Mouse (Mus musculus) midbrain, embryonic 16.5 days (tissue): ENCODE measurements around the gene Ubac2. TPM values are rescaled to one million over a fixed set of nuclear protein-coding genes. Genes with fewer than 3 reads are reported as not detected.

Experiments used
- ATAC-seq: fragments of 200-750 bp; cut with Nextera tagmentation; 2 replicates; pipeline ENCODE4 v1.8.0; 2017; ENCODE audit warnings: moderate TSS enrichment
- H3K27ac ChIP-seq: fragments of 300-500 bp; sonication (generic); 2 replicates; pipeline ENCODE4 v1.5.1; 2014; ENCODE audit warnings: mild to moderate bottlenecking, low read length, mixed read lengths
- H3K27me3 ChIP-seq: fragments of 300-500 bp; sonication (generic); 2 replicates; pipeline ENCODE4 v1.6.1; 2014; ENCODE audit warnings: low read depth, low read length, mixed read lengths; ENCODE audit not compliant: control insufficient read depth, insufficient read depth
- H3K36me3 ChIP-seq: fragments of 300-500 bp; sonication (generic); 2 replicates; pipeline ENCODE4 v1.6.1; 2014; ENCODE audit warnings: mild to moderate bottlenecking, low read length, moderate library complexity, mixed read lengths; ENCODE audit not compliant: control insufficient read depth, insufficient read depth
- H3K4me1 ChIP-seq: fragments of 300-500 bp; sonication (generic); 2 replicates; pipeline ENCODE4 v1.6.1; 2014; ENCODE audit warnings: mild to moderate bottlenecking, low read length, mixed read lengths; ENCODE audit not compliant: control insufficient read depth, insufficient read depth
- H3K4me2 ChIP-seq: fragments of 300-500 bp; sonication (generic); 2 replicates; pipeline ENCODE4 v1.6.1; 2014; ENCODE audit warnings: mild to moderate bottlenecking, low read length, mixed read lengths
- H3K4me3 ChIP-seq: fragments of 300-500 bp; sonication (generic); 2 replicates; pipeline ENCODE4 v1.5.1; 2014; ENCODE audit warnings: low read depth, mild to moderate bottlenecking, low read length, moderate library complexity, mixed read lengths
- H3K9ac ChIP-seq: fragments of 300-500 bp; sonication (generic); 2 replicates; pipeline ENCODE4 v1.6.1; 2014; ENCODE audit warnings: low read depth, low read length, mixed read lengths
- H3K9me3 ChIP-seq: fragments of 300-500 bp; sonication (generic); replicated peaks from 2 replicates; pipeline ENCODE4 v1.6.1; 2014; ENCODE audit warnings: mild to moderate bottlenecking, low read length, mixed read lengths; ENCODE audit not compliant: control insufficient read depth, poor library complexity, severe bottlenecking
- WGBS: fragments of 180-500 bp; shearing (Covaris S2); extraction: QIAGEN DNeasy Blood & Tissue Kit; methylation state at CpG from one replicate; pipeline ENCODE4 v1.1.7; 2014; 5-methylcytosine and 5-hydroxymethylcytosine counted together
- polyA plus RNA-seq: library from polyadenylated mRNA; unstranded; fragments of >200 nt; fragmentation: Nextera tagmentation; extraction: Ambion mirVana; gene quantifications from 2 replicates; pipeline ENCODE4 v1.2.1, GENCODE M21; 2015

Gene Ubac2
- polyA plus RNA-seq, 1 experiment from 2014 or later: 48.5 TPM

- 23% methylated on average over 16 of the region's 16 CpGs for WGBS
- H3K4me2 ChIP-seq: peak overlapping the region; percentile 72
- peaks cover 19% of the 10 kb centered on the region for H3K4me1 ChIP-seq
- H3K27me3 ChIP-seq: no peaks in the 10 kb centered on the region
- H3K9me3 ChIP-seq: no peaks in the 10 kb centered on the region
- peak overlapping the region; percentile 85 for H3K9ac ChIP-seq
- peak overlapping the region; percentile 66 for H3K4me3 ChIP-seq
- H3K27ac ChIP-seq: no peak overlapping the region
- H3K36me3 ChIP-seq: no peaks in the 10 kb centered on the region
- no peak for ATAC-seq
Observed at GRCm38 (mm10) chr14:121879266-121879840, 933 bp downstream of the Ubac2 start.

GRCm38 (mm10) chr14:121881211-121881610 is 2.8 kb downstream of the Ubac2 start:
- Histone ChIP-seq H3K9ac (no peak overlapping the region), H3K4me2 (no peak overlapping the region), H3K36me3 (no peaks in the 10 kb centered on the region), H3K9me3 (no peaks in the 10 kb centered on the region), H3K4me1 (peaks cover 19% of the 10 kb centered on the region), H3K4me3 (no peak overlapping the region), H3K27me3 (no peaks in the 10 kb centered on the region), H3K27ac (no peak overlapping the region)
- ATAC-seq: no peak
- 89% methylated on average over 7 of the region's 7 CpGs for WGBS

- H3K9ac ChIP-seq: no peak overlapping the region
- peaks cover 16% of the 10 kb centered on the region for H3K4me1 ChIP-seq
- no peak for ATAC-seq
- H3K27me3 ChIP-seq: no peaks in the 10 kb centered on the region
- no peak overlapping the region for H3K4me2 ChIP-seq
- H3K36me3 ChIP-seq: no peaks in the 10 kb centered on the region
- H3K4me3 ChIP-seq: no peak overlapping the region
- WGBS: 78% methylated on average over 6 of the region's 6 CpGs
- no peak overlapping the region for H3K27ac ChIP-seq
- H3K9me3 ChIP-seq: no peaks in the 10 kb centered on the region
Observed at GRCm38 (mm10) chr14:121884150-121884797, 5.9 kb downstream of the Ubac2 start.

DNA sequence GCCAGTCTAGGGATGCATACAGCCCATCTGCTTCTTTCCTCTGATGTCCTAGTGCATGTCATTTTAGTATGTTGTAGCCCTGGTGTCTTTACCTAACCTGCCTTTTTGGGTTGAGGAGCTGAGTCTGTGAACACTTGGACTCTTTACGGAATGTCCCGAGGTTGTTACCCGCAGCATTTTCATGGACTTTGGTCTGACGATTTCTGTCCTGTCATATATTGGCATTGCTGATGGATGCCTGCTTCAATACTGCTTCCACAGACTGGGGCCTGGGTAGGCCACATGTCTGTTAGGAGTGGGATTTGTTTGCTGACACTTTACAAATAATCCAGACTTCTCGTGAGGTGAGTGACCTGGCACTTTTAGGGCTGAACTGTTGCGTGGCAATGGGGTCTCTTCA is 15.3 kb downstream of the Ubac2 start:
- H3K4me3 ChIP-seq: no peak overlapping the region
- H3K4me2 ChIP-seq: no peak overlapping the region
- no peak overlapping the region for H3K27ac ChIP-seq
- H3K9ac ChIP-seq: no peak overlapping the region
- H3K9me3 ChIP-seq: no peaks in the 10 kb centered on the region
- 93% methylated on average over 6 of the region's 6 CpGs for WGBS
- H3K4me1 ChIP-seq: no peaks in the 10 kb centered on the region
- no peaks in the 10 kb centered on the region for H3K27me3 ChIP-seq
- no peak for ATAC-seq
- H3K36me3 ChIP-seq: no peaks in the 10 kb centered on the region

DNA sequence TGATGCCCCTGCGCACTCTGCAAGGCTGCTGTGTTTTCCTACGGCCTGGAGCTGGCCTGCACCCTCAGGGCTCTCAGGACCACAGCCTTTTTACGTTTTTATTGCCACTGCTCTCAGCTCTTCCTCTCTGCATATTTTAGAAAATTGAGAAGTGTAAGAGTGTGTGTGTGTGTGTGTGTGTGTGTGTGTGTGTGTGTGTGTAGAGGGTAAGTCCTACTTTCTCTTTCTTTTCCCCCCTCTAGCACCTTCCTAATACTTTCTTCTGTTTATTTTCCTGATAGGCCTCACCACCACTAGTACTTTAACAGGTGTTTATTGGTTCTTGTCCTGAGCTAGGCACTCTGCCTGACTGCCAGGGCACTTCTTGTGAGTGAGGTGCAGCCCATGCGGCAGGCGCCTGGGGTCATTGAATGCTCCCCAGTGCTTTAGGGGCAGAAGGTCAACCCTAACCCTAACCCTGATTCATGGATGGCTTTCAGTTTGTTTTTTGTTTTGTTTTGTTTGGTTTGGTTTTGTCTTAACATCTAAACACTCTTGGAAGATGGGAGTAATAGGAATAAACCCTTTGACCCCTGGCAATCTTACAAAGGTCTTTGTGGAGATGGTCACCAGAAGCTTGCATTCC is 16.2 kb downstream of the Ubac2 start:
- H3K4me1 ChIP-seq: no peaks in the 10 kb centered on the region
- no peaks in the 10 kb centered on the region for H3K36me3 ChIP-seq
- no peaks in the 10 kb centered on the region for H3K27me3 ChIP-seq
- no peak overlapping the region for H3K4me2 ChIP-seq
- H3K4me3 ChIP-seq: no peak overlapping the region
- no peak for ATAC-seq
- no peaks in the 10 kb centered on the region for H3K9me3 ChIP-seq
- no peak overlapping the region for H3K27ac ChIP-seq
- WGBS: 80% methylated on average over 5 of the region's 5 CpGs
- no peak overlapping the region for H3K9ac ChIP-seq

GRCm38 (mm10) chr14:121895316-121895715 is 16.9 kb downstream of the Ubac2 start:
- H3K27me3 ChIP-seq: no peaks in the 10 kb centered on the region
- ATAC-seq: no peak
- no peak overlapping the region for H3K4me2 ChIP-seq
- H3K9me3 ChIP-seq: no peaks in the 10 kb centered on the region
- no peaks in the 10 kb centered on the region for H3K4me1 ChIP-seq
- H3K9ac ChIP-seq: no peak overlapping the region
- WGBS: 91% methylated on average over 4 of the region's 4 CpGs
- no peaks in the 10 kb centered on the region for H3K36me3 ChIP-seq
- H3K27ac ChIP-seq: no peak overlapping the region
- H3K4me3 ChIP-seq: no peak overlapping the region

- no peak for ATAC-seq
- H3K36me3 ChIP-seq: no peaks in the 10 kb centered on the region
- H3K4me1 ChIP-seq: no peaks in the 10 kb centered on the region
- H3K4me2 ChIP-seq: no peak overlapping the region
- 70% methylated on average over 6 of the region's 6 CpGs for WGBS
- no peak overlapping the region for H3K9ac ChIP-seq
- H3K27me3 ChIP-seq: no peaks in the 10 kb centered on the region
- no peak overlapping the region for H3K27ac ChIP-seq
- no peaks in the 10 kb centered on the region for H3K9me3 ChIP-seq
- H3K4me3 ChIP-seq: no peak overlapping the region
Observed at GRCm38 (mm10) chr14:121896126-121897090, 18.0 kb downstream of the Ubac2 start.

GRCm38 (mm10) chr14:121897773-121898172 is 19.4 kb downstream of the Ubac2 start:
- H3K9me3 ChIP-seq: no peaks in the 10 kb centered on the region
- no peak overlapping the region for H3K9ac ChIP-seq
- no peaks in the 10 kb centered on the region for H3K27me3 ChIP-seq
- ATAC-seq: no peak
- 83% methylated on average over 2 of the region's 2 CpGs for WGBS
- no peaks in the 10 kb centered on the region for H3K36me3 ChIP-seq
- H3K4me3 ChIP-seq: no peak overlapping the region
- no peak overlapping the region for H3K27ac ChIP-seq
- no peak overlapping the region for H3K4me2 ChIP-seq
- no peaks in the 10 kb centered on the region for H3K4me1 ChIP-seq
